ENCODE assay signal across 13 mouse cellular contexts in genomic region chr15:27536771-27537170, GRCm38 (mm10).
DNase-seq lines count a peak whose midpoint lies in the region; ATAC-seq lines count a peak whose summit lies in the region.
"Had no signal": no experiment of that assay in that cellular context is flagged by ENCODE, and none has a peak within 500 bp of the region (broad histone marks: within the 10 kb centered on the region; RNA-seq: fewer than 3 reads in every experiment).

No protein-coding gene starts in this region.

- no peak for DNase-seq in intestine, embryonic 14.5 days (ENCODE audit: low spot score)
- DNase-seq in 3T3-L1 (ENCODE audit: low read depth, low spot score) = peak; percentile 64
- peak; percentile 42 to 43 for DNase-seq in layer of hippocampus, postnatal 36 days
- DNase-seq in MN1 (ENCODE audit: low spot score) = no peak
- no peak for DNase-seq in ovary, postnatal 36 days (ENCODE audit: low spot score)
- no peak for DNase-seq in urinary bladder, postnatal 14 days (ENCODE audit: low spot score)
- DNase-seq: cerebellum, adult 11-12 months; lung, postnatal 4 days had no signal

- no peaks in the 10 kb centered on the region for H3K9me3 ChIP-seq in intestine, embryonic 14.5 days (ENCODE audit: control insufficient read depth, low read length)
- no peaks in the 10 kb centered on the region for H3K9me3 ChIP-seq in intestine, embryonic 15.5 days
- H3K9me3 ChIP-seq: embryonic facial prominence, embryonic 12.5 days; hindbrain, embryonic 15.5 days; limb, embryonic 15.5 days had no signal

- no peak for ATAC-seq in intestine, embryonic 14.5 days (replicated peaks; ENCODE audit: low FRiP score, low TSS enrichment, low read depth)
- ATAC-seq in intestine, embryonic 15.5 days = no peak

- no peaks in the 10 kb centered on the region for H3K27me3 ChIP-seq in intestine, embryonic 14.5 days (replicated peaks; ENCODE audit: control insufficient read depth, insufficient read depth, low read length)
- H3K27me3 ChIP-seq in intestine, embryonic 15.5 days (replicated peaks) = no peaks in the 10 kb centered on the region
- H3K27me3 ChIP-seq: hindbrain, embryonic 15.5 days; limb, embryonic 15.5 days had no signal

- H3K27ac ChIP-seq in intestine, embryonic 14.5 days (ENCODE audit: low read depth) = 0 out of 2 replicates have a peak overlapping the region, but pooled peaks have one; percentile 11
- no peak overlapping the region for H3K27ac ChIP-seq in intestine, embryonic 15.5 days
- H3K27ac ChIP-seq in brown adipose tissue, adult 24 weeks (replicated peaks; ENCODE audit: low read depth, low read length) = peak overlapping the region; percentile 86
- H3K27ac ChIP-seq: embryonic facial prominence, embryonic 12.5 days; hindbrain, embryonic 15.5 days; limb, embryonic 15.5 days had no signal

- H3K4me1 ChIP-seq in intestine, embryonic 14.5 days (replicated peaks; ENCODE audit: control insufficient read depth, insufficient read depth, low read length) = peaks cover 3% of the 10 kb centered on the region; the same call in 1 of the 2 replicates
- 0 out of 2 replicates have a peak, but pooled peaks cover 2% of the 10 kb centered on the region for H3K4me1 ChIP-seq in intestine, embryonic 15.5 days (replicated peaks)
- peaks cover 42% of the 10 kb centered on the region for H3K4me1 ChIP-seq in brown adipose tissue, adult 24 weeks (ENCODE audit: control insufficient read depth, insufficient read depth, insufficient read length, low read length)

- H3K4me3 ChIP-seq in intestine, embryonic 14.5 days (ENCODE audit: low read depth, low read length) = no peak overlapping the region
- no peak overlapping the region for H3K4me3 ChIP-seq in intestine, embryonic 15.5 days (replicated peaks)
- H3K4me3 ChIP-seq in brown adipose tissue, adult 24 weeks (ENCODE audit: insufficient read depth, low read depth, low read length) = no peak overlapping the region
- H3K4me3 ChIP-seq: embryonic facial prominence, embryonic 12.5 days; hindbrain, embryonic 15.5 days; limb, embryonic 15.5 days had no signal

- no peak overlapping the region for H3K4me2 ChIP-seq in intestine, embryonic 14.5 days (ENCODE audit: low read length)
- no peak overlapping the region for H3K4me2 ChIP-seq in intestine, embryonic 15.5 days (replicated peaks)
- H3K4me2 ChIP-seq: embryonic facial prominence, embryonic 12.5 days; hindbrain, embryonic 15.5 days; limb, embryonic 15.5 days had no signal

- 33% methylated on average over 5 of the region's 5 CpGs for WGBS in intestine, embryonic 14.5 days
- WGBS in intestine, embryonic 15.5 days = 35% methylated on average over 5 of the region's 5 CpGs

- no peak overlapping the region for H3K9ac ChIP-seq in intestine, embryonic 14.5 days (ENCODE audit: low read length)
- H3K9ac ChIP-seq in intestine, embryonic 15.5 days = no peak overlapping the region
- H3K9ac ChIP-seq: embryonic facial prominence, embryonic 12.5 days; hindbrain, embryonic 15.5 days; limb, embryonic 15.5 days had no signal

- H3K36me3 ChIP-seq in intestine, embryonic 14.5 days (ENCODE audit: control insufficient read depth, insufficient read depth, low read length) = no peaks in the 10 kb centered on the region
- no peaks in the 10 kb centered on the region for H3K36me3 ChIP-seq in intestine, embryonic 15.5 days
- H3K36me3 ChIP-seq: embryonic facial prominence, embryonic 12.5 days; hindbrain, embryonic 15.5 days; limb, embryonic 15.5 days had no signal

Comparison
In these comparisons a context has a peak if more than half of its experiments do, and no peak if none do; other contexts are left out.
1. DNase-seq: peak in 3T3-L1 (single experiment) and layer of hippocampus, postnatal 36 days (2 of 2); none in intestine, embryonic 14.5 days (single experiment), MN1 (single experiment), ovary, postnatal 36 days (single experiment) and urinary bladder, postnatal 14 days (single experiment).